Mouse (Mus musculus) intestine, postnatal 0 days (tissue): ENCODE measurements around the gene Stum. TPM values are rescaled to one million over a fixed set of nuclear protein-coding genes. Genes with fewer than 3 reads are reported as not detected.

Experiments
- ATAC-seq: fragments of 200-750 bp; cut with Nextera tagmentation; 2 replicates; pipeline ENCODE4 v1.8.0; 2017; ENCODE audit warnings: mild to moderate bottlenecking, moderate TSS enrichment, moderate library complexity
- H3K27ac ChIP-seq: fragments of 300-500 bp; sonication (generic); 2 replicates; pipeline ENCODE4 v1.5.1; 2014; ENCODE audit warnings: mild to moderate bottlenecking, low read depth, low read length, moderate library complexity
- H3K27me3 ChIP-seq: fragments of 300-500 bp; sonication (generic); replicated peaks from 2 replicates; pipeline ENCODE4 v1.6.1; 2014; ENCODE audit warnings: low read length, mixed read lengths; ENCODE audit not compliant: control insufficient read depth, insufficient read depth
- H3K36me3 ChIP-seq: fragments of 300-500 bp; sonication (generic); 2 replicates; pipeline ENCODE4 v1.6.1; 2014; ENCODE audit warnings: mild to moderate bottlenecking, moderate library complexity; ENCODE audit not compliant: control insufficient read depth, insufficient read depth
- H3K4me1 ChIP-seq: fragments of 300-500 bp; sonication (generic); replicated peaks from 2 replicates; pipeline ENCODE4 v1.6.1; 2014; ENCODE audit warnings: antibody characterized with exemption, low read length, mixed read lengths; ENCODE audit not compliant: control insufficient read depth, insufficient read depth
- H3K4me2 ChIP-seq: fragments of 300-500 bp; sonication (generic); replicated peaks from 2 replicates; pipeline ENCODE4 v1.6.1; 2014; ENCODE audit warnings: low read depth, mild to moderate bottlenecking, moderate library complexity
- H3K4me3 ChIP-seq: fragments of 300-500 bp; sonication (generic); 2 replicates; pipeline ENCODE4 v1.5.1; 2014; ENCODE audit warnings: low read depth, low read length
- H3K9ac ChIP-seq: fragments of 300-500 bp; sonication (generic); 2 replicates; pipeline ENCODE4 v1.6.1; 2014; ENCODE audit warnings: mild to moderate bottlenecking, low read depth, low read length
- H3K9me3 ChIP-seq: fragments of 300-500 bp; sonication (generic); 2 replicates; pipeline ENCODE4 v1.6.1; 2016; ENCODE audit warnings: mixed run types; ENCODE audit not compliant: control insufficient read depth
- CTCF ChIP-seq: sonication (generic); IDR thresholded peaks from 2 replicates; pipeline ENCODE4 v1.5.1; 2016; ENCODE audit warnings: low read depth, mild to moderate bottlenecking, control low read depth, antibody characterized with exemption, moderate library complexity
- WGBS: fragments of 180-500 bp; shearing (Covaris S2); extraction: QIAGEN DNeasy Blood & Tissue Kit; methylation state at CpG from one replicate; pipeline ENCODE4 v1.1.7; 2014; 5-methylcytosine and 5-hydroxymethylcytosine counted together
- polyA plus RNA-seq: library from polyadenylated mRNA; unstranded; fragments of >200 nt; fragmentation: Nextera tagmentation; extraction: Ambion mirVana; gene quantifications from 2 replicates; pipeline ENCODE4 v1.2.1, GENCODE M21; 2015

Gene Stum
- 2.6 and 2.7 TPM in 2 replicates for polyA plus RNA-seq

DNA sequence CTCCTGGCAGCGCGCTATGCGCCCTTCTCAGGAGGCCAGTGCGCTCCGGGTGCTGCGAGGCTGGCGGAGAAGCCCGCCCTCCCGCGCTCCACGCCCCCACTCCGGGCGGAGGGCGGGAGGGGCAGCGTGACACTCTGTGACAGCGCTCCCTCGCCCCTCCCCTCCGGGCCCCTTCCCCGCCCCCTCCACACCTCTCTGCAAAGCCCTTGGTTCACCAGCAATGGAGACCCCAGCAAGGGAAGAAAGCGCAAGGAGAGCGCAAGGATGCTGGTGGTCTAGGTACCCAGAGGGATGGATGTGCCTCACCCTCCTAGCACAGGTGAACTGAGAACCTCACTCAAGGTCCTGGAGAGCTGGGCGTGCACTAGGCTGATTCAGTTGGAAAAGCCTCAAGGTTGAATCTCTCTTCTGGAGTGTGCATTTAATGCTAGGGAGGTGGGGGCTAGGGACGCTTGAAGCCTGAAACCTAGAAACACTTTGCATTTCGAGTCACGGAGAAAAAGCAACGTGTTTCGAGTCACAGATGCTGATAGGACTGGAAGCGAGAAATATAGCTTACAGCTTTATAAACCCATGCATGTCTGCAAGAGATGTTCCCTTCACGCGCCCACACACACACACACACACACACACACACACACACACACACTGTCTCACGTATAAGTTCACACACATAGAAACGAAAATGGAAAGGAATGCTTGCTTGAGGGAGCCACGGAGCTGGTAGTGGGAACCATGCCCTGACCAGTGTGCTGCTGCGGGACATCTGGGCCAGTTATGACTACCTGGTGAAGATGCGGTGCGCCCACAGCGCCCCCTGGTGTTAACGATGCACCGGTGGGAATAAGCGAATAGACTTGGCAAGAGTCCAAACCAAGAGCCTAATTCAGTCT is at the start of gene Stum:
Gene Stum (minus strand): TSS at position 106 of the 893 bp plus-strand sequence.
- peak; percentile 96 for TF ChIP-seq CTCF

DNA sequence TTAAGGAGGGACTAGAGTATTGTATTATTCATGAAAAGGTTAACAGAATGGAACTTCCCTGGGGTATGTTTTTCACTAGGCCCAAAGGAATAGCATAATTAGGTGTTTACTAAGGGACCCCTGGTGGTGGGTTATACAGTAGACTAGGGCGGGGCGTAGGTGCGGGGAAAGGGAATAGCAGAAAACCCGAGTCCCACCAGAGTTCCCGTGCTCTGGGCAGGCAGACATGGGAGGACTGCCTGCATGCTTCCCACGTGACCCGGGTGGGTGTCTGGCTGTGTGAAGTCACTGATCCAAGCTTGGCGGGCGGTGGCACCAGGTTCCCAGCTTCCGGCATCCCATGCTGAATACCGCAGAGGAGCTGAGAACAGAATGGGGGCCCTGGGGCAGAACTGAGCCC is 49.4 kb upstream of the Stum start:
- Histone ChIP-seq H3K4me2 (no peak overlapping the region), H3K9me3 (0 out of 2 replicates have a peak, but pooled peaks cover 4% of the 10 kb centered on the region), H3K27ac (no peak overlapping the region), H3K27me3 (no peaks in the 10 kb centered on the region), H3K4me3 (no peak overlapping the region), H3K4me1 (no peaks in the 10 kb centered on the region), H3K9ac (no peak overlapping the region), H3K36me3 (no peaks in the 10 kb centered on the region)
- WGBS, result 99% methylated on average over 11 of the region's 11 CpGs
- TF ChIP-seq CTCF, result no peak
- ATAC-seq, result no peak

More for the DNA sequence above, at the start of gene Stum:
- Histone ChIP-seq H3K4me1 (no peaks in the 10 kb centered on the region), H3K27ac (no peak within 1 kb of the TSS), H3K4me3 (peak within 1 kb of the TSS; percentile 36), H3K9me3 (no peaks in the 10 kb centered on the region), H3K9ac (no peak within 1 kb of the TSS), H3K36me3 (no peaks in the 10 kb centered on the region), H3K27me3 (peaks cover 44% of the 10 kb centered on the region), H3K4me2 (peak within 1 kb of the TSS; percentile 68)
- WGBS, result 4% methylated on average over 36 of the region's 40 CpGs
- peak; percentile 60 for ATAC-seq

DNA sequence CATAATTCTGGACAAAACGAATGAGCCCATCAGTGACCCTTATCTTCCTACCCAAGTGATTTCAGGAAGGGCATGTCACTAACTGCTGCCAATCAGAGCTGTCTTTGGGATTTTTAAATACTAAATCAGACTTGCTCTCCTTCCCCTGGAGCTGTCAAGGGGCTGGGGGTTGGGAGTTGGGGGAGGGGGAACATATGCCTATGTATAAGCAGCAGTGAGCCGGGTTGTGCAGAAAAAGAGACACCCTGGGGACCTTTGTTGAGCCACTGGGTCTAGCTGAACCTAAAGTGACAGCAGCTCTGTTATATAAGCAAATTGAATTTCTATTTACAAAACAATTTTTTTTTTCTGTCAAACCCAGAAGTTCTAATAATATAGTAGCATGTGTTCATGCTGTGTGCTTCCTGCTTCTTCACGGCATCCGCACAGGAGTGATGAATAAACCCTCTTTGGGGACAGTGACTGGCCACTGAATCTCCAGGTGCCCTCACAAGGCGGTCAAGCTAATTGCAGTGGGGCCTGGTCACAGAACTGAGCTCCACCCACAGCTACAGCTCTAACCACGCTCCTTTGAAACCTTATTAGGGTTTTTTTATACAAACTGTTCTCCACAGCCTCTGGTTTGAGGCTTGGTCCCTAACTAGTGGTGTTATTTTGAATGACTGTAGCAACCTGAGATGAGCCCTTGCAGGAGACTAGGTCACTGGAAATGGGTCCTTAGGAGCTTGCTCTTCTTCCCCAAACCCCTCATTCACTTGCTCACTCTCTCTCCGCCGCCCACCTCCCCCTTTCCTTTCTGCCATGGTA is 47.4 kb upstream of the Stum start:
- ATAC-seq, result no peak
- Histone ChIP-seq H3K9me3 (0 out of 2 replicates have a peak, but pooled peaks cover 4% of the 10 kb centered on the region), H3K36me3 (no peaks in the 10 kb centered on the region), H3K9ac (no peak overlapping the region), H3K4me1 (no peaks in the 10 kb centered on the region), H3K27me3 (no peaks in the 10 kb centered on the region), H3K27ac (no peak overlapping the region), H3K4me3 (no peak overlapping the region), H3K4me2 (no peak overlapping the region)
- TF ChIP-seq CTCF, result no peak
- 64% methylated on average over 8 of the region's 8 CpGs for WGBS

DNA sequence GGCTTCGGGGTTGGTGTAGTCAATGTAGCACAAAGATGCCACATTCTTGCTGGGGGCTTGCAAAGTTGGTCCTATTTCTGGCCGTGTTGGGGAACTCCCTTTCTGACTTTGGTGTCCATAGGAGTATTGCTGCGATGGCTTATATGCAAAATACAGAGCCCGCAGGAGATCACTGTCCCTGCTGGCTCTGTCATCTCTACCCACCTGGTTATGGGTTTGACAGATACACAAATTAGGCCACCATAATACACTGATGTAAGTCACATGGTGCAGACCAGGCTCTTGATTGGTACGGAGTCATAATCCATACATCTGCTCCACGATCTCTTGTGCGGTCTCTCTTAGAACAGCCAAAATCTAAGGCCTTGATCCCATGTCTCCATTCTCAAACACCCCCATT is 46.5 kb upstream of the Stum start:
- TF ChIP-seq CTCF, result no peak
- Histone ChIP-seq H3K27me3 (no peaks in the 10 kb centered on the region), H3K36me3 (no peaks in the 10 kb centered on the region), H3K4me1 (no peaks in the 10 kb centered on the region), H3K4me2 (no peak overlapping the region), H3K4me3 (no peak overlapping the region), H3K9ac (no peak overlapping the region), H3K27ac (no peak overlapping the region), H3K9me3 (0 out of 2 replicates have a peak, but pooled peaks cover 4% of the 10 kb centered on the region)
- WGBS, result 94% methylated on average over 7 of the region's 7 CpGs
- no peak for ATAC-seq

DNA sequence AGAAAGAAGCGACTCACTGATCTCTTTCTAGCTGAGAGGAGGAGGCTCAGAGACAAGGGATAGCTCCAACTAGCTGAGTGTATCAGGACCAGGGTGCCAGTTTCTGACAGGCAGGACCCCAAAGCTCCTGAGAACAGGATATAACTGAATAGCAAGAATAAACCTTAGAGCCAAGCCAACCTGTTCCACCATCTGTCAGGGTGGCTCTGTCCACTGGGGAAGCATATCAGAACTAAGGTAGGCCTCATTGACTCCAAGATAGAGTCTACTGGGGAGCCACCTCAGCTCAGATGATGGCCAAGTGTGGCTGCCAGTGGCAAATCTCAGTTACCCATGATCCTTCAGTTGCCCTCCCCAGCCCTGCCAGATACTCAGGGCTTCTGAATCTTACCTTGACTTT is 42.0 kb upstream of the Stum start:
- 73% methylated on average over 1 of the region's 1 CpGs for WGBS
- H3K27me3 ChIP-seq, result no peaks in the 10 kb centered on the region
- TF ChIP-seq CTCF, result no peak

DNA sequence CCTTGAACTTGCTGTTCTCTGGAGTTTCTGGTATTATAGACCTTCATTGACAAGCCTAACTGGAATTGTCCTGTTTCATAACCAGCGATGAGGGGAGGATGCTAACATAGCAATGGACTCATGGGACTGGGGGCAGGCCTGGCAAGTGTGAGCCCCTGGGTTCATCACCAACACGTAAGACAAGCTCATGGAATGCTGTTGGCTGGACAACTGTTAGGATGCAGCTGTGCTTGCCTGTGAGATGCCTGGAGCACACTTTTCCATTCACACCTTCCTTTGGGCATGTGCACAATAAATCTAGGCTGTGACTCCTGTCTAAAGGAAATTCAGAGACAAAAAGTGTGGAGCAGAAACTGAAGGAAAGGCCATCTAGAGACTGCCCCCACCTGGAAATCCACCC is 40.0 kb upstream of the Stum start:
- Histone ChIP-seq H3K27ac (no peak overlapping the region), H3K9ac (no peak overlapping the region), H3K4me3 (no peak overlapping the region), H3K36me3 (no peaks in the 10 kb centered on the region), H3K27me3 (no peaks in the 10 kb centered on the region), H3K4me2 (no peak overlapping the region), H3K9me3 (no peaks in the 10 kb centered on the region), H3K4me1 (no peaks in the 10 kb centered on the region)
- no peak for ATAC-seq
- TF ChIP-seq CTCF, result no peak
- WGBS, result 86% methylated on average over 2 of the region's 2 CpGs

More for the DNA sequence above, 42.0 kb upstream of the Stum start:
- Histone ChIP-seq H3K4me3 (no peak overlapping the region), H3K9me3 (no peaks in the 10 kb centered on the region), H3K4me2 (no peak overlapping the region), H3K4me1 (no peaks in the 10 kb centered on the region), H3K27ac (no peak overlapping the region), H3K9ac (no peak overlapping the region), H3K36me3 (no peaks in the 10 kb centered on the region)
- no peak for ATAC-seq
